Mouse (Mus musculus) neural tube, embryonic 15.5 days (tissue): ENCODE results near the gene Foxd3. TPM values are rescaled to one million over a fixed set of nuclear protein-coding genes. Genes with fewer than 3 reads are reported as not detected.

Experiments
- microRNA-seq: library from miRNA; unstranded; fragments of <30 nt; microRNA quantifications from one replicate; pipeline ENCODE4, GENCODE M21; 2017
- polyA plus RNA-seq: library from polyadenylated mRNA; unstranded; fragments of >200 nt; fragmentation: Nextera tagmentation; extraction: Ambion mirVana; gene quantifications from 2 replicates; pipeline ENCODE4 v1.2.1, GENCODE M21; 2015

The Foxd3 gene
- polyA plus RNA-seq, 1 experiment from 2014 or later: 3.0 TPM

Small RNA genes within 50 kb of the gene (microRNA-seq; reads per million reads assigned to microRNA genes)
- gene Gm23366: not detected

Other genes starting within 250 kb of the Foxd3 start
- gene Alg6, start 59.4 kb downstream of the Foxd3 start, polyA plus RNA-seq: 12.8 and 15.4 TPM in 2 replicates
- gene Efcab7, start 172.9 kb downstream of the Foxd3 start, polyA plus RNA-seq: 8.5 and 13.7 TPM in 2 replicates